Mouse (Mus musculus) gastrocnemius, postnatal 10 days (tissue): ENCODE results near the gene Gm20422. TPM values are rescaled to one million over a fixed set of nuclear protein-coding genes. Genes with fewer than 3 reads are reported as not detected.
"Not testable (repeated sequence)": the region's sequence is repeated elsewhere in the genome, so short reads cannot be mapped to it uniquely, and the experiment has no call there.

Experiments used
- DNase-seq: peaks from one replicate; pipeline ENCODE4 v3.0.0; 2021; ENCODE audit warnings: mixed read lengths
- total RNA-seq, 2 experiments: library from RNA; stranded (reverse); gene quantifications; 2 replicates each; pipeline ENCODE4 v1.2.3; 2021

The Gm20422 gene
- total RNA-seq, 2 experiments from 2014 or later, result 2.6 to 3.9 TPM

DNA sequence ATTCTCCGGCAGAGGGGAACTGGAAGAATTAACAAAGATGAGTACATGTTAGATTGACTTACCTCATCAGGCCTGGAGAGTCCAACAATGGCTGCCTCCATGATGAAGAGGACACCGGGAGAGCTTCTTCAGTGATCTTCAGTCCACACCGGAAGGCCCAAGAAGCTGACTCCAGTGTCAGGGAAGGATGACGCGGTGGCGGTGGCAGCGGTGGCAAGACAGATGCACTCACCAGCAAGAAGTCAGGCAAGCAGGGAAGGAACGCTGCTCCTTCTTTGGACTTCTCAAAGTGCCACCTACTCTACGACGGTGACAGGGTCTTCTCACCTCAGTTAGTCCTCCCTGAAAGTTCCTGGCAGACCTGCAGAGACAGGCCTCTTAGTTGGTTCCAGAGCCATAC is 64.1 kb downstream of the Gm20422 start, which contains the start of gene Zfp869:
TSS of gene Zfp869 (minus strand) at position 101 of the 400 bp plus-strand sequence.
- not testable (repeated sequence) for DNase-seq

DNA sequence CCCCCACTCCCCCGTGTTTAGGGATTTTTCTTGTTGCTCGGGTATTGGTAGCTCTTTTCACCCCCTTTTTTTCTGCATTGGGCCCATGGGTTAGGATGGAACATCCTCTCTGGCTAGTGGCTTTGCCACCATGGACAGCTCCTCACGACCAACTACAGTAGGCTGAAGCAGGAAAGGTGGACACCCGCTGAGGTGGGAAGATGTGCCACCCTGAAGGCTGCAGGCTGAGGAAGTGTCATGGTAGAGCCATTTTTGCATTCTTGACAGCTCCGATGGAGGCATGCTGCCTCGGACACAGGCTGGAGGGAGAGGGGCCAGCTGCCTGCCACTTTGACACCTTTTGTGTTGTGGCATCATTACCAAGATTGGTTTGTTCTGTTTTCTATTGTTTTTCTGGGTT is 72.9 kb downstream of the Gm20422 start:
- DNase-seq, result no peak

Other genes starting within 250 kb of the Gm20422 start
- 1 to 10 TPM; 7.6 to 7.9 TPM for gene Zfp868, start 149.3 kb downstream of the Gm20422 start, total RNA-seq
- gene Zfp964, start 120.4 kb downstream of the Gm20422 start, total RNA-seq, result 1 to 10 TPM; 1.1 to 1.3 TPM
- gene Zfp869, start 64.2 kb downstream of the Gm20422 start, total RNA-seq, result 10 to 100 TPM; 12.7 to 12.8 TPM
- gene Zfp963, start 24.9 kb downstream of the Gm20422 start, total RNA-seq, result 1 to 10 TPM; 4.0 to 5.0 TPM
- 10 to 100 TPM; 13.4 to 17.8 TPM for gene Atp13a1, start 16.3 kb upstream of the Gm20422 start, total RNA-seq
- 10 to 100 TPM; 11.5 to 17.7 TPM for gene Zfp866, start 16.3 kb upstream of the Gm20422 start, total RNA-seq
- gene Gmip, start 33.8 kb upstream of the Gm20422 start, total RNA-seq, result 1 to 10 TPM; 3.3 to 5.8 TPM
- gene Lpar2, start 47.5 kb upstream of the Gm20422 start, total RNA-seq, result under 1 TPM; 0.07 to 0.25 TPM
- gene Pbx4, start 57.6 kb upstream of the Gm20422 start, total RNA-seq, result 1 to 10 TPM in 1 of 2 experiments, under 1 TPM in 1; 0.47 to 1.1 TPM
- 10 to 100 TPM; 25.3 to 28.4 TPM for gene Cilp2, start 112.8 kb upstream of the Gm20422 start, total RNA-seq
- under 1 TPM in 1 of 2 experiments, not detected in 1; 0.38 TPM for gene Tssk6, start 127.3 kb upstream of the Gm20422 start, total RNA-seq
- 100 to 1,000 TPM; 236 to 268 TPM for gene Ndufa13, start 127.7 kb upstream of the Gm20422 start, total RNA-seq
- gene Yjefn3, start 127.8 kb upstream of the Gm20422 start, total RNA-seq, result 1 to 10 TPM; 9.0 to 9.5 TPM
- 10 to 100 TPM; 40.4 to 46.5 TPM for gene Gatad2a, start 221.5 kb upstream of the Gm20422 start, total RNA-seq